ENCODE assay signal across 23 mouse cellular contexts in the genomic region with DNA sequence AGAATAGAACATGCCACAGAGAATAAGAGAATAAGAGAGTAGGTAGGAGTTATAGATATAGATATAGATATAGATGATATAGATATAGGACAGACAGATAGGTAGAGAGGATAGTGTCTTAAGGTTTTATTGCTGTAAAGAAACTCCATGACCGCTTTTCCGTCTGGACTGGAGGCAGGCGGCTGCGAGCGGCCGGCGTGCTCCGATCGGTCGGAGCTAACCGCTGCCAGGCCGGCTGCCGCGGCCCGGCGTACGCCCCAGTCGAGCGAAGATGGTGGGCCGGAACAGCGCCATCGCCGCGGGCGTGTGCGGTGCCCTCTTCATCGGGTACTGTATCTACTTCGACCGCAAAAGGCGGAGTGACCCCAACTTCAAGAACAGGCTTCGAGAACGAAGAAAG. TPM values are rescaled to one million over a fixed set of nuclear protein-coding genes. Genes with fewer than 3 reads are reported as not detected.
DNase-seq lines count a peak whose midpoint lies in the region; ATAC-seq and TF ChIP-seq lines count a peak whose summit lies in the region.
"Not testable (repeated sequence)": the region's sequence is repeated elsewhere in the genome, so short reads cannot be mapped to it uniquely, and the experiment has no call there.
"Had no signal": no experiment of that assay in that cellular context is flagged by ENCODE, and none has a peak within 500 bp of the region (broad histone marks: within the 10 kb centered on the region; RNA-seq: fewer than 3 reads in every experiment).

No protein-coding gene starts in this region.

- H3K9me3 ChIP-seq in G1E (replicated peaks); liver, postnatal 0 days (ENCODE audit: low read length): not testable (repeated sequence)

- not testable (repeated sequence) for TF ChIP-seq CTCF in G1E (IDR thresholded peaks at IDR 0.05; ENCODE audit: low read depth, low read length); liver, postnatal 0 days (IDR thresholded peaks at IDR 0.05; ENCODE audit: low read depth)

- not testable (repeated sequence) for H3K4me2 ChIP-seq in liver, postnatal 0 days (ENCODE audit: low read depth, low read length)

- H3K4me1 ChIP-seq in G1E (ENCODE audit: insufficient read depth, low read depth, low read length); liver, postnatal 0 days (ENCODE audit: insufficient read depth): not testable (repeated sequence)

- H3K27me3 ChIP-seq in G1E (ENCODE audit: insufficient read depth, low read length): peaks cover 13% of the 10 kb centered on the region
- H3K27me3 ChIP-seq in liver, postnatal 0 days (ENCODE audit: insufficient read depth, low read length): not testable (repeated sequence)

- H3K27ac ChIP-seq in liver, postnatal 0 days (ENCODE audit: low read depth): not testable (repeated sequence)

- not testable (repeated sequence) for H3K36me3 ChIP-seq in G1E (replicated peaks); liver, postnatal 0 days (replicated peaks; ENCODE audit: insufficient read depth, low read length)

- not testable (repeated sequence) for H3K9ac ChIP-seq in liver, postnatal 0 days (replicated peaks)

- TF ChIP-seq EP300 in liver, postnatal 0 days (IDR thresholded peaks at IDR 0.05; ENCODE audit: low read depth): not testable (repeated sequence)

- DNase-seq in G1E (ENCODE audit: low spot score); liver, postnatal 0 days: not testable (repeated sequence)

- ATAC-seq in G1E (ENCODE audit: extremely low read depth, insufficient number of reproducible peaks, low FRiP score, poor library complexity, severe bottlenecking): peak; percentile 22; the same call in 1 of the 2 replicates
- ATAC-seq in erythroblast, adult 5-6 weeks (replicated peaks; ENCODE audit: low FRiP score, poor library complexity, severe bottlenecking): peak; percentile 74; the same call in 1 of the 2 replicates
- ATAC-seq in erythroid progenitor cell, adult 5-6 weeks (replicated peaks; ENCODE audit: low FRiP score, poor library complexity, severe bottlenecking): peak; percentile 75; the same call in 1 of the 2 replicates
- peak; percentile 72 for ATAC-seq in granulocyte monocyte progenitor cell, adult 5-6 weeks (replicated peaks; ENCODE audit: poor library complexity, severe bottlenecking)
- 0 out of 2 replicates have a peak, but pooled peaks have one; percentile 25 for ATAC-seq in liver, postnatal 0 days
- ATAC-seq in megakaryocyte, adult 5-6 weeks (ENCODE audit: poor library complexity, severe bottlenecking): peak; percentile 67
- peak; percentile 56 for ATAC-seq in megakaryocyte progenitor cell, adult 5-6 weeks (replicated peaks; ENCODE audit: poor library complexity)

- 66% methylated on average over 32 of the region's 32 CpGs for WGBS in liver, postnatal 0 days (ENCODE audit: insufficient replicate concordance)

- not testable (repeated sequence) for H3K4me3 ChIP-seq in G1E (ENCODE audit: low read depth, low read length); liver, postnatal 0 days (ENCODE audit: low read depth, low read length)

RNA-seq across cellular contexts. Expression of gene Sun5, which starts 45.0 kb away (rescaled TPM):
- not detected in 2 replicates for total RNA-seq in G1E (2014; fragmentation: Nextera tagmentation)
- total RNA-seq in G1E (2017): not detected in 2 replicates
- not detected in 2 replicates for polyA plus RNA-seq in G1E (2012)
- total RNA-seq in erythroblast, adult 5-6 weeks (2015; ENCODE audit: low replicate concordance): not detected in 2 replicates
- not detected in 2 replicates for total RNA-seq in erythroblast, adult 5-6 weeks (2017; ENCODE audit: low replicate concordance)
- not detected in 2 replicates for total RNA-seq in erythroid progenitor cell, adult 5-6 weeks (2015; ENCODE audit: low replicate concordance)
- not detected in 2 replicates for total RNA-seq in erythroid progenitor cell, adult 5-6 weeks (2017; ENCODE audit: low replicate concordance)
- not detected in 2 replicates for total RNA-seq in granulocyte monocyte progenitor cell, adult 5-6 weeks (2014; fragmentation: Nextera tagmentation)
- total RNA-seq in granulocyte monocyte progenitor cell, adult 5-6 weeks (2017): not detected in 2 replicates
- not detected in 2 replicates for polyA plus RNA-seq in liver, postnatal 0 days (2015; fragmentation: Nextera tagmentation; extraction: Ambion mirVana)
- not detected in 2 replicates for total RNA-seq in megakaryocyte, adult 5-6 weeks (2015)
- total RNA-seq in megakaryocyte, adult 5-6 weeks (2017): not detected in 2 replicates
- not detected in 2 replicates for total RNA-seq in megakaryocyte progenitor cell, adult 5-6 weeks (2015)
- total RNA-seq in megakaryocyte progenitor cell, adult 5-6 weeks (2017): not detected in 2 replicates
- total RNA-seq: adrenal gland, adult 18-20 months; adrenal gland, adult 2 months; adrenal gland, adult 8-10 months; adrenal gland, postnatal 10 days; adrenal gland, postnatal 14 days; adrenal gland, postnatal 25 days; adrenal gland, postnatal 4 days; ES-E14; MEL had no signal
- polyA plus RNA-seq: activated CD4-positive, CD25-positive, alpha-beta regulatory T cell, adult 4 months; adrenal gland, adult 2 months; brain, embryonic 14.5 days; C2C12; CD4-positive, CD25-positive, alpha-beta regulatory T cell, adult 4 months; cerebellum, adult 2 months; Patski had no signal

RNA-seq across cellular contexts. Expression of gene Efcab8, which starts 46.2 kb away (rescaled TPM):
- total RNA-seq in G1E (2014; fragmentation: Nextera tagmentation) (0.15 TPM in 1 of 2 replicates, not detected in the other), G1E (2017) (0.12 and 0.44 TPM in 2 replicates)
- not detected in 2 replicates for polyA plus RNA-seq in G1E (2012)
- total RNA-seq in erythroblast, adult 5-6 weeks (2015; ENCODE audit: low replicate concordance): not detected in 2 replicates
- 0.51 TPM in 1 of 2 replicates, not detected in the other for total RNA-seq in erythroblast, adult 5-6 weeks (2017; ENCODE audit: low replicate concordance)
- total RNA-seq in erythroid progenitor cell, adult 5-6 weeks (2015; ENCODE audit: low replicate concordance): not detected in 2 replicates
- 0.51 TPM in 1 of 2 replicates, not detected in the other for total RNA-seq in erythroid progenitor cell, adult 5-6 weeks (2017; ENCODE audit: low replicate concordance)
- not detected in 2 replicates for total RNA-seq in granulocyte monocyte progenitor cell, adult 5-6 weeks (2014; fragmentation: Nextera tagmentation)
- not detected in 2 replicates for total RNA-seq in granulocyte monocyte progenitor cell, adult 5-6 weeks (2017)
- polyA plus RNA-seq in liver, postnatal 0 days (2015; fragmentation: Nextera tagmentation; extraction: Ambion mirVana): 0.04 TPM in 1 of 2 replicates, not detected in the other
- total RNA-seq in megakaryocyte, adult 5-6 weeks (2015): 0.11 TPM in 1 of 2 replicates, not detected in the other
- total RNA-seq in megakaryocyte, adult 5-6 weeks (2017): not detected in 2 replicates
- total RNA-seq in megakaryocyte progenitor cell, adult 5-6 weeks (2015): 0.05 TPM in 1 of 2 replicates, not detected in the other
- total RNA-seq in megakaryocyte progenitor cell, adult 5-6 weeks (2017): 0.14 and 0.17 TPM in 2 replicates
- total RNA-seq: adrenal gland, postnatal 14 days had no signal
- polyA plus RNA-seq: CD4-positive, CD25-positive, alpha-beta regulatory T cell, adult 4 months had no signal

RNA-seq across cellular contexts. Expression of gene Bpifb2, which starts 48.9 kb away (rescaled TPM):
- not detected in 2 replicates for total RNA-seq in G1E (2014; fragmentation: Nextera tagmentation)
- not detected in 2 replicates for total RNA-seq in G1E (2017)
- not detected in 2 replicates for polyA plus RNA-seq in G1E (2012)
- total RNA-seq in erythroblast, adult 5-6 weeks (2015; ENCODE audit: low replicate concordance): not detected in 2 replicates
- not detected in 2 replicates for total RNA-seq in erythroblast, adult 5-6 weeks (2017; ENCODE audit: low replicate concordance)
- total RNA-seq in erythroid progenitor cell, adult 5-6 weeks (2015; ENCODE audit: low replicate concordance): not detected in 2 replicates
- total RNA-seq in erythroid progenitor cell, adult 5-6 weeks (2017; ENCODE audit: low replicate concordance): not detected in 2 replicates
- not detected in 2 replicates for total RNA-seq in granulocyte monocyte progenitor cell, adult 5-6 weeks (2014; fragmentation: Nextera tagmentation)
- not detected in 2 replicates for total RNA-seq in granulocyte monocyte progenitor cell, adult 5-6 weeks (2017)
- polyA plus RNA-seq in liver, postnatal 0 days (2015; fragmentation: Nextera tagmentation; extraction: Ambion mirVana): not detected in 2 replicates
- not detected in 2 replicates for total RNA-seq in megakaryocyte, adult 5-6 weeks (2015)
- total RNA-seq in megakaryocyte, adult 5-6 weeks (2017): not detected in 2 replicates
- total RNA-seq in megakaryocyte progenitor cell, adult 5-6 weeks (2015): not detected in 2 replicates
- not detected in 2 replicates for total RNA-seq in megakaryocyte progenitor cell, adult 5-6 weeks (2017)
- total RNA-seq: adrenal gland, postnatal 14 days; adrenal gland, postnatal 25 days; CH12.LX; ES-E14; MEL had no signal
- polyA plus RNA-seq: activated CD4-positive, CD25-positive, alpha-beta regulatory T cell, adult 4 months; adrenal gland, adult 2 months; brain, embryonic 14.5 days; C2C12; CD4-positive, CD25-positive, alpha-beta regulatory T cell, adult 4 months; Patski had no signal

Comparison
In these comparisons a context has a peak if more than half of its experiments do, and no peak if none do; other contexts are left out.
1. ATAC-seq: peak in every context shown above with its lines; median percentile 75 in erythroid progenitor cell, adult 5-6 weeks; 74 in erythroblast, adult 5-6 weeks; 72 in granulocyte monocyte progenitor cell, adult 5-6 weeks; 67 in megakaryocyte, adult 5-6 weeks; 56 in megakaryocyte progenitor cell, adult 5-6 weeks; 25 in liver, postnatal 0 days; 22 in G1E.